Mouse (Mus musculus) spleen, adult 18-20 months (tissue): Measurements from ENCODE around the gene Ccar1.
"Not testable (repeated sequence)": the region's sequence is repeated elsewhere in the genome, so short reads cannot be mapped to it uniquely, and the experiment has no call there.

Source experiments
- DNase-seq, 2 experiments: peaks; one replicate each; pipeline ENCODE4 v3.0.0; 2022; ENCODE audit warnings: mixed read lengths in 2 of 2

The Ccar1 gene

DNA sequence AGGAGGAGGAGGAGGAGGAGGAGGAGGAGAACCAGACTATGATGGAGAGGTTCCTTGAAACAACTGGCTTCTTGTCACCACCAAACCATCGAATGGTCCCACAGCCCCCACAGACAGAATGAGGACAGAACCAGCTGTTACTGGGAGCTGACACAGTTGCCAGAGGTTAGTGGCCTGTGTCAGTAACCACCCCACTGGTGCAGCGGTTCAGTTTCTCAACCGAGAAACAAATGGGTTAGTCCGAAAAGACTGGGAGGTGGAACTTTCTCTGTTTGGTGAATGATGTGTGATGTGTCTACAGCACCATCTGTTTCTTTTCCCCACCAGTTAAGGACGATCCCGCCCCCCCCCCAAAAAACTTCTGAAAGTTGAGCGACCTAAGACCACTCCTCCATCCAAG lies 67.2 kb downstream of the Ccar1 start:
- DNase-seq: no peak

DNA sequence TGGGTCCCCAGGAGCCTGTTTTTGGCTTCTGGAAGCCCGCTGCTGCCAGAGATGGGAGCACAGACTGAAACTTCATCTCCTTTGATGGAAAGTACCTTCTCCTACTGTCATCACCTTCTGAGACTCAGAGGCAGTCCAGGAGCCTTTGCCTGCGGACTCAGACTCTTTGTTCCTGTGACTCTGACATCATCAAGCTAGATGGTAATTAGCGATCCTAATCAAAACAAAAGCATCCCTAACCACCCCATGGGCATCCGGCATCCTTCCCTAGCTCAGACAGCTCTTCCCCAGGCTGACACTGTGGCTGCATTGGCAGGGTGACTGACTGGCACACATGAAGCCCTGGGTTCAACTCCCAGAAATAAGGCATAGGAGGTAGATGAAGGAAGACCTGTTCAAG lies 69.4 kb downstream of the Ccar1 start:
- no peak for DNase-seq

DNA sequence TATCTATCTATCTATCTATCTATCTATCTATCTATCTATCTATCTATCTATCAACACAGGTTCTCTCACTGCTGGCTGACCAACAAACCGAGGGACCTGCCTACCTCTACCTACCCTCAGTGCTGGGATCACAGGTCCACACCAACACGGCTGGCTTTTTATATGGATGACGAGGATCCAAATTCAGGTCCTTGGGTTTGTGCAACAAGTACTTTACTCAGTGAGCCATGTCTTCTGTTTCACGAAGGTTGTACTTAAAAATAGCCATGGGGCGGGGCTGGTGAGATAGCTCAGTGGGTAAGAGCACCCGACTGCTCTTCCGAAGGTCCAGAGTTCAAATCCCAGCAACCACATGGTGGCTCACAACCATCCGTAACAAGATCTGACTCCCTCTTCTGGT lies 71.5 kb downstream of the Ccar1 start:
- DNase-seq: not testable (repeated sequence)

DNA sequence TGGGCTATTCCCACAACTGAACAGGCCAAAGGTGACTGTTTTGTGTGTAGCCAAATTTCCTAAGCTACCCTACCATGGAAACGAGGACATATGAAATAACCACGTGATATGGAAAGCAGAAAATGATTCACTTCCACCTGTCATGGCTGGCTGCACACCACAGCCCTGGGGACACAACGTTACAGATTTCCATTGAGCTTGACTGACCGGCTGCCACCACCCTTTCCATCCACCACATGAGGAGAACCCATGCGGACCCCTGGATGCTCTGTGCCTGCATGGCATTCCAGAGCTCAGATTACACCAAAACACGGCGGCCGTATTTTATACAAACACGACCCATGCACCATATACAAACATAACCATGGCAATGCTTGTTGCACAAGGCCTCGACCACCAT lies 78.6 kb downstream of the Ccar1 start:
- DNase-seq: no peak

DNA sequence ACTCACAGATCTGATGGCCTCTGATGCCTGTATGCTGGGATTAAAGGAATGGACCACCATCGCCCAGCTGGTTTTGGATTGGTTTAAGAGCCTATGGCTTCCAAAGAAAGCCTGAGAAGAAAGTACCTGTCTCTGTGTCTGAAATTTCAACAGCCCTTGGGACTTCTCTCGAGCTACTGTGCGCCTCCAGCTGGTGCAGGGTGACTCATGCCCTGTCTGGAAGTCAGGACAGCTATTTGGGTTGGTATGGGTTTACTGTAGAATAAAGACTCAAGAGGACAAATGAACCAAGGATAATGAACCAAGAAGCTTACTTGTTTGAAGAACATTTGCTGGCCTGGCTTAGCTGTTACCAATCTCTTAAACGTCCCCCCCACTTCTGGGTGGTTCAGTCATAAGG lies 88.5 kb downstream of the Ccar1 start:
- no peak for DNase-seq

DNA sequence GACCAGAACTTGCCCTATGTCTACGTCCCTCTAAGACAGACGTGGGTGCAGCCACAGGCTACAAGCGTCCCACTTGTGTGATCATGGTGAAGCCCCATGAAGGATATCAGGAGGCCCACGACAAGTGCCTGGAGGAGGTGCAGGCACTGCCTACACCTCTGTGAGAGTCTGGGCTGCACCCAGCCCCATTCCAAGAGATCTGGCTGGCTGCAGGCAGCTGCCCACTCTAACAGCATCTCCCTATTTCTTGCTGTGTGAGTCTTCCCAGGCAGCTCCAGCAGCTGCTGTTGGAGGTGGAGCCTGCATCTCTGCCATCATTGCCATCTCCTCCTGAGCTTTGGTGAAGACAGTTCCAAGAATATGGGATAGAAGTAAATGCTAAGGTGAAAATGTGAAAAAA lies 89.7 kb downstream of the Ccar1 start:
- DNase-seq: no peak
